Mouse (Mus musculus): ENCODE results near the gene Ccdc186.
A peak's percentile ranks its signal among the peaks of the same experiment; 100 is the strongest.
"Not testable (repeated sequence)": the region's sequence is repeated elsewhere in the genome, so short reads cannot be mapped to it uniquely, and the experiment has no call there.

Gene Ccdc186

DNA sequence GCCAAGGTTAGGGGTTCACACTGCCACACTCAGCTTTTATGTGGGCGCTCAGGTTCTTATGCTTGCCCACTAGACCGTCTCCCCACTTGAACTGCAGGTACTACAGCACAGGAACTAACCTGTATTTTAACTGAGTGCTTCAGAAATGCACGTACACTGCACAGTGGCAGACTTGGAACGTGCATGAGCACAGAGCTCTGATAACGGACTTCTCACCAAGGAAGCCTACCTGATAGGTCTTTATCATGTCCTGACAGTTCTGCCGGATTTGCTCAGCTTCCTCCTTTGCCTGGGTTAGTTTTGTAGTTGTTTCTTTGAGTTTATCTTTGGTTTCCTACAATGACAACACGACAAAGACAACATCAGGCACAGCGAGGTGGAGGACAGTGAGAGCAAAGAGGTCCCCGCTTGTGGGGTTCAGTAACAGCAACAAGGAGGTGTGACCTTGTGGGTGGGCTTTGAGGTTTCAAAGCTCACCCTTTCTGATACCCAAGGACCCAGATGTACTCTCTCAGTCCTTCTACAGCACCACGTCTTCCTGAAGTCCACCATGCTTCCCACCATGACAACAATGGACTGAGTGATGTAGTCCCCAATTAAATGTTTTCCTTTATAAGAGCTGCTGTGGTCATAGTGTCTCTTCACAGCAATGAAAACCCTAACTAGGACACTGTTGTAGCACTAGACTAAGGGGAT lies 20.2 kb downstream of the Ccdc186 start:
- no peak for DNase-seq (ENCODE audit: low spot score in 2 of 2)

GRCm38 (mm10) chr19:56800930-56801655 lies 20.9 kb downstream of the Ccdc186 start:
- no peak for DNase-seq (ENCODE audit: low spot score in 2 of 2)

DNA sequence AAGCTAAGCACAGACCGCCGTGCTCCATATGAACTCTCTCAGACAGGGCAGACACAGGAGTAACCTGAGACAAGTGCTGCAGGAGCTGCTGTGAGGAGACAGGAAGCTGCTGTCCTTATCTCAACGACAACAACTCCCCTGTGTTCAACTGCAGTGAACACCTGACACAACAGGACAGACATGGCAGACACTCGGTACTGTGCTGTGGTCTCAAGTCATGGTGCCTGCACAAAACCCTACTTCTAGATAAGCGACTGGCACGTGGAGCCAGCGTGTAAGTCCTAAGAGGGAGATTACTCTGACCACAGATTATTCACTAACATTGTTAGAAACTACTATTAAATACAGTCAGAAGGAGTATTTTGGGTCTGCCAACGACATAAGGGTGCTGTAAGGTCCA lies 21.8 kb downstream of the Ccdc186 start:
- DNase-seq (ENCODE audit: low spot score in 2 of 2): no peak

DNA sequence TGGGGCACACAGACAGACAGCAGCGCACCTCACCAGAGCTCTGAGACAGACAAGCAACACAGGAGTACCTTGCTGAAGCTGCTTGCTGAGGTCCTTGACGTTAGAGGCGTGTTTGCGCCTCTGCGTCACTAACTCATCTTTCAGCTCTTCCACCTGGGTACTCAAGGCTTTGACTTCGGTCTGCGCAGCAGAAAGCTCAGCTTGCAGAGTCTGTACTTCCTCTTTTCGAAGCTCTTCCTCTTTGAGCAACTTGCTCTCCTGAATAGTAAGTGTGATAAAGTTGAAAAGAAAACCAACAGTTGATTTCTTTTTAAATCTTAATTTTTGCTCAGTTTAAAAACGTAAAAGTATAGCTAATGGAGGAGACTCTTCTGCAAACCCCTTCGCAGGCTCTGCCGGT lies 24.6 kb downstream of the Ccdc186 start:
- no peak for DNase-seq (ENCODE audit: low spot score in 2 of 2)

- no peak for DNase-seq (ENCODE audit: low spot score in 2 of 2)
These were observed 33.0 kb downstream of the Ccdc186 start for GRCm38 (mm10) chr19:56788952-56789351.

DNA sequence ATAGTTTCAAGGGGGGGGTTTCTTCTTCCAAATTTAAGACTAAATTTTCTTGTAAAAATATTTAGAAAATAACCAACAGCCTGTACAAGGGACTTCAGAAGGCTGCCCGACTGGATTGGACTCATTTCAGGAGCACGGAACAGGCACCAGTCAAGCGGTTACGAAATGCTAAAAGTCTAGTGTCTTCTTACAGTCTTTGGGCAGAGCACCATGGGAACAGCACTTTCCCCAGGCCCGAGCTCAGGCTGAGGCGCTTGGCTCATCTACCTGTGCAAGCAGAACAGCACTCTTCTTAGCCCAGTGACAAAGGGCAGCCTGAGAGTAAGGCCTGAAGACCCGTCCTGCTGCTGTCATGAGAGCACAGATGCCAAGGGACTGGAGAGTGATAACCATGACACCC lies 34.1 kb downstream of the Ccdc186 start:
- no peak for DNase-seq (ENCODE audit: low spot score in 2 of 2)

- DNase-seq (ENCODE audit: low spot score in 2 of 2): not testable (repeated sequence)
These were observed 43.5 kb downstream of the Ccdc186 start for GRCm38 (mm10) chr19:56778532-56778931.

GRCm38 (mm10) chr19:56776719-56777382 lies 45.1 kb downstream of the Ccdc186 start:
- DNase-seq (ENCODE audit: low spot score in 2 of 2): peak in 1 of 2 experiments; percentile 52

DNA sequence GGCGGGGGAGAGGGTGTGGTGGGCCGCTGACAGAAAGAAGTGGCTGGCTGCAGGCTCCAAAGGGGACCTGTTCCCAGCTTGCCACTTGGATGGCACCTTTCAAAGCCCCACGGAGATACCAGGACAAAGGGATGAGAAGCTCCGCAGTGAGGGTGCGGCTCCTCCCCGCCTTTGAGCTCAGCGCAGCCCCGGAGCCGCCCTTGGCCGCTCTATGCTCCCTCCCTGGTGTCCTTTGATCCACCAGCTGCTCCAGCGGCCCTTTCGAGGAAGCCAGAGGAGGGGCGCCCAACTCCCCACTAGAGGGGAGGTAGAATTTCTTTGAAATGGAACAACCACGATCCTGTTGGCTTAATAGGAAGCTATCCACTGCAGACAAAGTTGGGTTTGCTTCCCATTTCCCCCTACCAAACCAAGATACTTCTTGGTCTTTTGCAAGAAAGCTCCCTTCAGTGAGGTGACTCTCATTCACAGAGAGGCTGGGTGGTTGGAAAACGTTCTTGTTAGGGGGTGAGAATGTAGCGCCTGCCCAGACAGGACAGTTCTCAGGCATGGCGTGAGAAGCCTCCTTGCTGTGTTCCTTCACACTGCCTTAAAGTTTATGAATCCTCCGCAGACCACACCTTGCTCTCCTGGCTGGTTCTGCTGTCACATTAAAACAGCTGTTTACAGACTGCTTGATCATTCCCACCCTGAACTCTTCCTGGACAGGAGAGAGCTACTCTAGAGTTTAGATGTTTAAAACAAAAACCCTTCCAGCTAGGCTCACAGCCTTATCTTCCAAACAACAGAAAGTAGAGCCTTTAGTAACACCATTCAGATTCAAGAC lies 45.9 kb downstream of the Ccdc186 start:
- no peak for DNase-seq (ENCODE audit: low spot score in 2 of 2)

GRCm38 (mm10) chr19:56774971-56775892 lies 46.8 kb downstream of the Ccdc186 start:
- DNase-seq (ENCODE audit: low spot score in 2 of 2): no peak

- no peak for DNase-seq (ENCODE audit: low spot score in 2 of 2)
These were observed 47.5 kb downstream of the Ccdc186 start for GRCm38 (mm10) chr19:56774408-56774962.

GRCm38 (mm10) chr19:56773393-56773971 lies 48.5 kb downstream of the Ccdc186 start:
- DNase-seq (ENCODE audit: low spot score in 2 of 2): no peak

DNA sequence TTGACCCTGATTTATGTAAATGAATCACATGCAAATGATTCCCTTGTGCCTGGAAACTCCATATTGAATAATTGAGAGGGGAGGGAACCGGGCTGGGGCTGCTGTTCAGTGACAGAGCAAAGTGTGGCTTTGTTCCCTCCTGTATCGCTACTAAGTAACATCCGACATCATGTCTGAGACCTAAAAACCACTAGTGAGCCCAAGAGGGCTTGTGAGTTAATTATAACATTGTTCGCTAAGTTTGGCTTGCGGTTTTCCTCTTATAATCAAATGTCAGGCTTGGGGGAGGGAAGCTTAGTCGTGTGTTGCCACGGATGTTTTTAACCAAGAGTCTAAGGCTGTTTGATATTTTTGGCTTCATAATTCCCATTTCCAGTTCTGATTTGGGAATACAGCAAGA lies 49.8 kb downstream of the Ccdc186 start:
- no peak for DNase-seq (ENCODE audit: low spot score in 2 of 2)

DNA sequence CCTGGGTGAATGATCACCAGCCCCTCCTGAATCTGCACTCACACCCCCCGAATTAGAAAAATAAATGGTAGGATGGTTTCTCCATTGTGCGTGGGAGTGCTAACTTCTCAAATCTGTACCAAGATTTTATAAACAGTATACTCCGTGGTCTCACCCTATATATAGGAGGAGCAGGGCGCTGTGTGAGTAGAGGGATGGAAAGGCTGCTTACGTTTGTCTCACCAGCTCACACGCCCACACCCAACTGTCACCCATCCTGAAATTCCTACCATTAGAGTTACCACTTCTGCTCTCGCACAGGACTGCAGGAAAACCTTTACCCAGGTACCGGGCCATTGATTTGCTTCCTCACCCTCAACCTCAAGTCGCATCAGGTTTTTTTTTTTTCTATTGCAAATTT lies 53.0 kb downstream of the Ccdc186 start:
- peak in 1 of 2 experiments; percentile 54 for DNase-seq (ENCODE audit: low spot score in 2 of 2)

GRCm38 (mm10) chr19:56762686-56763085 lies 59.3 kb downstream of the Ccdc186 start:
- no peak for DNase-seq (ENCODE audit: low spot score in 2 of 2)

DNA sequence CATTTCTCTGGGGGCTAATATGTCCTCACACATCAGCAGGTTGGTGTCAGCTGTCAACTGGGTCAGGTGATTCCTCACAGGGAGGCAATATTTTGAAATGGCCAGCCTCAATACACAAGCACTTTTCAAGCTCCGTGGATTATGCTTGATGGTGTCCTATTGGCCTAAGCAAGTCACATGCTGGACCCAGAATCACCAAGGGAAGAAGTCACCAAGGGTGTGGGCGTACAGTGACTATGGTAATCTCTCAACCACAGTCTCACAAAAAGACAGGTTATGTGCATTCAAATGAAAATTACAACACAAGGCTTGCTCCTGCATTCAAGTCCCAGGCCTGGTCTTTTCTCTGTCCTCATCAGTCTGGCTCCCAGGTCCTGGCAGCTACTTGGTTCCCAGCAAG lies 60.3 kb downstream of the Ccdc186 start:
- no peak for DNase-seq (ENCODE audit: low spot score in 2 of 2)

DNA sequence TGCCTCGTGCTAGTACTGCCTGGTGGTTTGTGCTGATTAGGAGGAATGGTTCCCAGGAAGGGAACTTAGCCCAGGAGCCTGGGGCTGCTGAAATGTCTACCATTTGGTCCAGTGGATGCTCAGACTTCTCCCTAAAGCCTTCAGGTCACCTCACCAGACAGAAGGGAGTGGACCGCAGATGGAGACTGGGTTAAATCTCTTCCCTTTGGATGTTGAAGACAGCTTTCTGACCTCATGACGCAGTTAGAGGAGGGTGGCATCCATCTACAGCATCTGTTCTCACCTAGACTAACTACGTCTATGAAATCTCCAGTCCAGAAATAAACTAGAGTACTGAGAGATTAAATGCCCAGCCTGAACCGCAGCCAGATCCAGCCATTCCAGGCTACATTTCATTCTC lies 60.9 kb downstream of the Ccdc186 start:
- no peak for DNase-seq (ENCODE audit: low spot score in 2 of 2)

DNA sequence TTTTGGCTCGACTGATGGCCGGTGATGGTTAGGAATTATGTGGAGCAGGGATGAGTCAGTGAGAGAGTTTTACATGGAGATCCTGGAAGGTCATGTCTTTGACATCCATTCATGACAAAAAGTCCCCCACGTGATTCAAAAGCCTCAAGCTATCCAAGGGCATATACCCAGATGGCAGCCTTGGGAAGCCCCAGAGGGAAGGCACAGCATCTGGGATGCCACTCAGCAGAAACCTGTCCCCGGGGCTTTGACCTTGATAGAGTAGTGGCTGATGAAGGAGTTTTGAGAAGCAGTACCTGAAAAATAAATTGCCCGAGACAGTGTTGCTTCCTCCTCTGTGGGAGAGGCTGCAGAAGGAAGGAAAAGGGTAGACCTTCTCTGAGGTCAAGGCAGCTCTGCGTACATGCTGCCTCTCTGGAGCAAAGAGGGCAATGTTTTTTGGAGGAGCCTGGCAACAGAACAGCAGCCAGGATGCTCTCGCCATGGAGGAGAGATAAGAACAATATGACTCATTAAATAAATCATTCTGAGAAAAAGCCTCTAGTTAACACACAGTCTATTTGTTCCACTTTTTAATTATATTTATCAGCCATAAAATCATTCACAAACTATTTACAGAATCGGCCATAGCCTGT lies 61.6 kb downstream of the Ccdc186 start:
- no peak for DNase-seq (ENCODE audit: low spot score in 2 of 2)

DNA sequence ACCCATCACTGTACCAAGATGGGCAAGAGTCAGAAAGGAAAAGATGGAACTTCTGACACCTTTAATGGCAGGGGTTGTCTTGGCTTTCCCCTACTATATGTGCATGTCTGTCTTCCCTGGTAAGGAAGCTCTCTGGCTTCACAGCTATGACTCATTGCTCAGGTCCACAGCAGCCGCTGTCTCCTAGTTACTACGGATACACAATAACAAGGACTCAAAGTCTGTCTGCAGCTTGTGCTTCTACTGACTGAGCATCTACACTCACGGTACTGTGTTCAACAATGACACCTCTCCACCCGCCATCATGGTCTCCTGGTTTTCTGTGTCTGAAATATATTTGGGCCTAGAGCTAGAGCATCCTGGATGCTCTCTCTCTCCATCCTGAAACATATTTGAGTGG lies 62.2 kb downstream of the Ccdc186 start:
- peak in 1 of 2 experiments; percentile 47 for DNase-seq (ENCODE audit: low spot score in 2 of 2)

DNA sequence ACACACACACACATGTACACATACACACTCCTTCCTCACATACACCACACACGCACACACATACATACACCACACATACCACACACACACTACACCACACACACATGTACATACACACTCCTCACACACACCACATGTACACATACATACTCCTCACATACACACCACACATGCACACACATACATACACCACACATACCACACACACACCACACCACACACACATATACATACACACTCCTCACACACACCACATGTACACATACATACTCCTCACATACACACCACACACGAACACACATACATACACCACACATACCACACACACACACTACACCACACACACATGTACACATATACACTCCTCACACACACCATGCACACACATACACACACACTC lies 63.7 kb downstream of the Ccdc186 start:
- no peak for DNase-seq (ENCODE audit: low spot score in 2 of 2)
